Mouse (Mus musculus) CH12.LX (cell line): Measurements from ENCODE around the gene Sdccag8. TPM values are rescaled to one million over a fixed set of nuclear protein-coding genes. Genes with fewer than 3 reads are reported as not detected.

Source experiments
- DNase-seq: peaks from one replicate; pipeline ENCODE4 v3.0.0-alpha.2; 2013; ENCODE audit errors: extremely low read depth
- H3K27ac ChIP-seq: 2 replicates; pipeline ENCODE4 v1.5.1; 2012; ENCODE audit warnings: low read depth, mild to moderate bottlenecking, control low read depth, moderate library complexity; ENCODE audit not compliant: insufficient read depth
- H3K27me3 ChIP-seq: replicated peaks from 2 replicates; pipeline ENCODE3; 2012; ENCODE audit warnings: inconsistent platforms
- H3K36me3 ChIP-seq, 2 experiments: replicated peaks in 1 of 2; 2 replicates each; pipeline versions ENCODE3 to v1.6.1; 2012; ENCODE audit warnings: inconsistent platforms in 1 of 2, low read length in 1 of 2, mild to moderate bottlenecking in 1 of 2, mixed read lengths in 1 of 2, moderate library complexity in 1 of 2; ENCODE audit not compliant: control insufficient read depth in 1 of 2, insufficient read depth in 1 of 2
- H3K4me1 ChIP-seq, 2 experiments: 2 replicates each; pipeline ENCODE4 v1.6.1; 2012; ENCODE audit warnings: inconsistent platforms in 1 of 2, moderate library complexity in 1 of 2; ENCODE audit not compliant: insufficient read depth in 2 of 2, control insufficient read depth in 1 of 2
- H3K4me2 ChIP-seq: 2 replicates; pipeline ENCODE4 v1.6.1; 2012; ENCODE audit warnings: low read depth, mild to moderate bottlenecking, control low read depth; ENCODE audit not compliant: poor library complexity, insufficient read depth, severe bottlenecking
- H3K4me3 ChIP-seq, 3 experiments: fragments of 150-350 bp in 1 of 3; sonication (generic) in 1 of 3; replicated peaks in 1 of 3; 2 replicates each; pipeline versions ENCODE3 to v1.5.1; 2011 to 2012; ENCODE audit warnings: low read depth in 2 of 3, low read length in 2 of 3, mild to moderate bottlenecking in 2 of 3, moderate library complexity in 2 of 3, control low read depth in 1 of 3, improper control_type of control experiment in 1 of 3, inconsistent platforms in 1 of 3, mixed read lengths in 1 of 3; ENCODE audit not compliant: poor library complexity in 1 of 3
- H3K79me2 ChIP-seq: replicated peaks from 2 replicates; pipeline ENCODE4 v1.6.1; 2012; ENCODE audit warnings: mild to moderate bottlenecking, moderate library complexity; ENCODE audit not compliant: control insufficient read depth, poor library complexity, insufficient read depth, severe bottlenecking; ENCODE audit errors: extremely low read depth
- H3K9ac ChIP-seq: 2 replicates; pipeline ENCODE4 v1.6.1; 2012; ENCODE audit warnings: low read depth, mild to moderate bottlenecking, control low read depth, moderate library complexity; ENCODE audit not compliant: insufficient read depth
- H3K9me3 ChIP-seq: replicated peaks from 2 replicates; pipeline ENCODE3; 2012; ENCODE audit warnings: low read length, inconsistent platforms, mixed read lengths
- CHD1 ChIP-seq: IDR thresholded peaks from 2 replicates; pipeline ENCODE4 v1.6.1; 2012; ENCODE audit warnings: low read depth, low read length, improper control_type of control experiment, inconsistent platforms
- CHD2 ChIP-seq: IDR thresholded peaks from 2 replicates; pipeline ENCODE4 v1.6.1; 2011; ENCODE audit warnings: low read length, improper control_type of control experiment
- ELF1 ChIP-seq: IDR thresholded peaks from 2 replicates; pipeline ENCODE4 v1.6.1; 2014; ENCODE audit warnings: low read depth, mild to moderate bottlenecking, inconsistent platforms, low read length, improper control_type of control experiment
- EP300 ChIP-seq: IDR thresholded peaks from 2 replicates; pipeline ENCODE4 v1.6.1; 2011; ENCODE audit warnings: low read length, improper control_type of control experiment
- JUN ChIP-seq: IDR thresholded peaks from 2 replicates; pipeline ENCODE4 v1.6.1; 2011; ENCODE audit warnings: low read depth, mild to moderate bottlenecking, low read length, improper control_type of control experiment, moderate library complexity; ENCODE audit not compliant: insufficient read depth
- JUND ChIP-seq: conservative IDR thresholded peaks from 2 replicates; pipeline ENCODE4 v1.6.1; 2011; ENCODE audit warnings: low read depth, low read length, improper control_type of control experiment
- MAFK ChIP-seq: IDR thresholded peaks from 2 replicates; pipeline ENCODE4 v1.6.1; 2011; ENCODE audit warnings: low read length, improper control_type of control experiment; ENCODE audit not compliant: insufficient replicate concordance
- MAX ChIP-seq: IDR thresholded peaks from 2 replicates; pipeline ENCODE4 v1.6.1; 2011; ENCODE audit warnings: low read length, improper control_type of control experiment
- MAZ ChIP-seq: IDR thresholded peaks from 2 replicates; pipeline ENCODE4 v1.6.1; 2012; ENCODE audit warnings: low read depth, mild to moderate bottlenecking, inconsistent platforms, low read length, improper control_type of control experiment, moderate library complexity
- MXI1 ChIP-seq: IDR thresholded peaks from 2 replicates; pipeline ENCODE4 v1.6.1; 2011; ENCODE audit warnings: mild to moderate bottlenecking, low read depth, low read length, improper control_type of control experiment
- MYC ChIP-seq: IDR thresholded peaks from 2 replicates; pipeline ENCODE4 v1.6.1; 2011; ENCODE audit warnings: low read depth, mild to moderate bottlenecking, improper control_type of control experiment, low read length
- NELFE ChIP-seq: IDR thresholded peaks from 2 replicates; pipeline ENCODE4 v1.6.1; 2011; ENCODE audit warnings: low read depth, low read length, improper control_type of control experiment
- NRF1 ChIP-seq: IDR thresholded peaks from 2 replicates; pipeline ENCODE4 v1.6.1; 2014; ENCODE audit warnings: low read depth, mild to moderate bottlenecking, inconsistent platforms, low read length, improper control_type of control experiment, moderate library complexity
- POLR2A ChIP-seq: IDR thresholded peaks from 2 replicates; pipeline ENCODE4 v1.6.1; 2011; ENCODE audit warnings: low read depth, mild to moderate bottlenecking, improper control_type of control experiment, low read length
- RAD21 ChIP-seq: IDR thresholded peaks from 2 replicates; pipeline ENCODE4 v1.6.1; 2011; ENCODE audit warnings: low read depth, mild to moderate bottlenecking, low read length, improper control_type of control experiment, moderate library complexity
- TCF12 ChIP-seq: IDR thresholded peaks from 2 replicates; pipeline ENCODE4 v1.6.1; 2014; ENCODE audit warnings: low read depth, mild to moderate bottlenecking, inconsistent platforms, low read length, improper control_type of control experiment
- ZC3H11A ChIP-seq: IDR thresholded peaks from 2 replicates; pipeline ENCODE4 v1.6.1; 2012; ENCODE audit warnings: low read depth, mild to moderate bottlenecking, inconsistent platforms, low read length, improper control_type of control experiment
- ZNF384 ChIP-seq: IDR thresholded peaks from 2 replicates; pipeline ENCODE4 v1.6.1; 2012; ENCODE audit warnings: low read depth, low read length, improper control_type of control experiment, inconsistent platforms
- dilution Hi-C: fragments of 300-500 bp; cut with MboI; formaldehyde crosslinking; loops from 2 replicates; pipeline ENCODE4 v1.14.3; 2020; ENCODE audit warnings: low sequenced_read_pairs; ENCODE audit not compliant: extremely low pct_unique_long_range_greater_than_20kb, extremely low pct_ligation_motif_present
- in situ Hi-C: fragments of 300-500 bp; cut with MboI; formaldehyde crosslinking; loops from 3 replicates; pipeline ENCODE4 v1.14.3; 2019; ENCODE audit warnings: low sequenced_read_pairs, low pct_ligation_motif_present, low pct_unique_long_range_greater_than_20kb, mixed read lengths
- polyA plus RNA-seq: library from polyadenylated mRNA; unstranded; fragments of >175 nt; gene quantifications from 2 replicates; pipeline ENCODE4 v1.2.1, GENCODE M21; 2012; ENCODE audit warnings: low read depth; ENCODE audit not compliant: insufficient read length
- total RNA-seq, 2 experiments: library from RNA; depleted of rRNA; stranded (reverse); fragments of 300-350 nt in 1 of 2; fragments of >200 nt in 1 of 2; gene quantifications; 2 replicates each; pipeline ENCODE4 v1.2.3; 2012 to 2014

Gene Sdccag8
- total and polyA plus RNA-seq, 3 experiments = 10.7 to 18.7 (median 10.9) TPM

GRCm38 (mm10) chr1:176930574-176930973, 116.1 kb downstream of the Sdccag8 start:
- Histone ChIP-seq H3K4me3 (no peak overlapping the region), H3K4me1 (no peaks in the 10 kb centered on the region), H3K36me3 (peaks cover 3 to 26% of the 10 kb centered on the region in 2 experiments), H3K4me2 (no peak overlapping the region), H3K27me3 (no peaks in the 10 kb centered on the region), H3K79me2 (no peaks in the 10 kb centered on the region), H3K9ac (no peak overlapping the region), H3K27ac (no peak overlapping the region), H3K9me3 (no peaks in the 10 kb centered on the region)
- TF ChIP-seq ZC3H11A (no peak), CHD2 (no peak), RAD21 (no peak), CHD1 (no peak)
- DNase-seq = no peak
- in situ Hi-C loops = no loop called here
- dilution Hi-C loops = no loop called here

DNA sequence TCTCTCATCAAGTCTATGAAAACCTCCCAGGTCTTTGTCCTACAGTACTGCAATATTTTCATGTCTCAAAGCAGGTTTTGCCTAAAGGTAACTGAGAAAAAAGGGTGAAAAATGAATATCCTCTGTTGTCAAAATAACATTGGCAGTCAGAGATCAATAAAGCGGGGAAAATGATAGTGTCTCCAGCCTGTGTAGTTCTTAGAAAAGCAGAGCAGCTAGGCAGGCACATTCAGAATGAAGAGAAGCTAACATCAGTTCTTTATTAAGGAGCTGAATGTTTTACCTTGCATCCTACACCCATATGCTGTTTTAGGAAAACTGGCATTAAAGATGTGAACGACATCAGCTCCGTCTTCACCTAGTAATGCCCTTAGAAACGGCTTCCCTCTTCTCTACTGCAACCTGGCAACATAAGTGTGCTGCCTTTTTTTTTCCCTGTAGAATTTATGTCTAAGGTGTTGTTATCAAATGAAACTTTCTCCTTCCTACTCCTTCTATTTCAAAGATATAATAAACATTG, 116.6 kb downstream of the Sdccag8 start:
- Histone ChIP-seq H3K27me3 (no peaks in the 10 kb centered on the region), H3K4me3 (no peak overlapping the region), H3K36me3 (peaks cover 3 to 22% of the 10 kb centered on the region in 2 experiments), H3K9me3 (no peaks in the 10 kb centered on the region), H3K4me2 (no peak overlapping the region), H3K4me1 (no peaks in the 10 kb centered on the region), H3K9ac (no peak overlapping the region), H3K79me2 (no peaks in the 10 kb centered on the region), H3K27ac (no peak overlapping the region)
- TF ChIP-seq ELF1 (no peak), JUND (no peak), CHD2 (no peak), CHD1 (no peak), TCF12 (no peak), JUN (no peak), NELFE (no peak), POLR2A (no peak), MYC (no peak), ZNF384 (no peak), MAZ (no peak), NRF1 (no peak), MAFK (no peak), MAX (no peak), EP300 (no peak), MXI1 (no peak)
- in situ Hi-C loops (no loop called here), dilution Hi-C loops (no loop called here)
- no peak for DNase-seq
